Mouse (Mus musculus): ENCODE results near the gene Lbr.
"Not testable (repeated sequence)": the region's sequence is repeated elsewhere in the genome, so short reads cannot be mapped to it uniquely, and the experiment has no call there.

Gene Lbr

GRCm38 (mm10) chr1:181851521-181852310 lies 8.9 kb upstream of the Lbr start:
- DNase-seq = peak in 1 of 2 experiments; percentile 67

GRCm38 (mm10) chr1:181850441-181850840 lies 7.6 kb upstream of the Lbr start:
- DNase-seq = no peak

- DNase-seq = no peak
Observed at GRCm38 (mm10) chr1:181848210-181848609, 5.4 kb upstream of the Lbr start.

GRCm38 (mm10) chr1:181847396-181847795 lies 4.5 kb upstream of the Lbr start:
- no peak for DNase-seq

- no peak for DNase-seq
Observed at GRCm38 (mm10) chr1:181845767-181846166, 2.9 kb upstream of the Lbr start.

- no peak for DNase-seq
Observed at GRCm38 (mm10) chr1:181844874-181845547, 2.2 kb upstream of the Lbr start.

- DNase-seq = peak; percentile 98 to 99
Observed at GRCm38 (mm10) chr1:181841864-181842672, 778 bp downstream of the Lbr start.

- no peak for DNase-seq
Observed at GRCm38 (mm10) chr1:181841396-181841795, 1.4 kb downstream of the Lbr start.

GRCm38 (mm10) chr1:181839746-181840366 lies 3.0 kb downstream of the Lbr start:
- peak in 1 of 2 experiments; percentile 39 for DNase-seq

GRCm38 (mm10) chr1:181838111-181838510 lies 4.7 kb downstream of the Lbr start:
- no peak for DNase-seq

- DNase-seq = no peak
Observed at GRCm38 (mm10) chr1:181833143-181833542, 9.7 kb downstream of the Lbr start.

GRCm38 (mm10) chr1:181832720-181833119 lies 10.1 kb downstream of the Lbr start:
- no peak for DNase-seq

GRCm38 (mm10) chr1:181828365-181828764 lies 14.5 kb downstream of the Lbr start:
- peak in 1 of 2 experiments; percentile 28 for DNase-seq

GRCm38 (mm10) chr1:181826716-181827115 lies 16.1 kb downstream of the Lbr start:
- DNase-seq = no peak

GRCm38 (mm10) chr1:181811481-181812223 lies 31.2 kb downstream of the Lbr start:
- no peak for DNase-seq

- DNase-seq = peak; percentile 13 to 70
Observed at GRCm38 (mm10) chr1:181800667-181801066, 42.2 kb downstream of the Lbr start.

GRCm38 (mm10) chr1:181799911-181800310 lies 42.9 kb downstream of the Lbr start:
- no peak for DNase-seq

- DNase-seq = peak; percentile 74 to 77
Observed at GRCm38 (mm10) chr1:181793541-181793940, 49.3 kb downstream of the Lbr start.

- no peak for DNase-seq
Observed at GRCm38 (mm10) chr1:181789952-181790351, 52.9 kb downstream of the Lbr start.

- not testable (repeated sequence) for DNase-seq
Observed at GRCm38 (mm10) chr1:181782600-181782999, 60.2 kb downstream of the Lbr start.

- no peak for DNase-seq
Observed at GRCm38 (mm10) chr1:181776541-181776940, 66.3 kb downstream of the Lbr start.

GRCm38 (mm10) chr1:181771871-181772270 lies 71.0 kb downstream of the Lbr start:
- no peak for DNase-seq

Data from lung, postnatal 4 days (tissue).